Comparison of ENCODE assay signal across 8 mouse cellular contexts in genomic region chr7:125491760-125492159, GRCm38 (mm10). TPM values are rescaled to one million over a fixed set of nuclear protein-coding genes. Genes with fewer than 3 reads are reported as not detected.
DNase-seq lines count a peak whose midpoint lies in the region; ATAC-seq lines count a peak whose summit lies in the region.

No protein-coding gene starts in this region.

- peak overlapping the region; percentile 69 for H3K9ac ChIP-seq in kidney, embryonic 15.5 days
- H3K9ac ChIP-seq in hindbrain, embryonic 14.5 days, result peak overlapping the region; percentile 71
- peak overlapping the region; percentile 65 for H3K9ac ChIP-seq in midbrain, embryonic 14.5 days (replicated peaks; ENCODE audit: low read length)

- no peak; the same call in none of the 2 replicates for ATAC-seq in kidney, embryonic 15.5 days (replicated peaks; ENCODE audit: low FRiP score)
- 0 out of 2 replicates have a peak, but pooled peaks have one; percentile 1 for ATAC-seq in common myeloid progenitor, adult 5-6 weeks (replicated peaks; ENCODE audit: low read depth, poor library complexity, severe bottlenecking)
- ATAC-seq in hindbrain, embryonic 14.5 days (ENCODE audit: low FRiP score), result no peak
- no peak for ATAC-seq in midbrain, embryonic 14.5 days (ENCODE audit: low FRiP score, low TSS enrichment)
- no peak; the same call in none of the 2 replicates for ATAC-seq in megakaryocyte-erythroid progenitor cell, adult 5-6 weeks (replicated peaks; ENCODE audit: low FRiP score, low TSS enrichment, poor library complexity, severe bottlenecking)

- H3K4me3 ChIP-seq in kidney, embryonic 15.5 days (replicated peaks), result peak overlapping the region; percentile 70
- peak overlapping the region; percentile 51 for H3K4me3 ChIP-seq in hindbrain, embryonic 14.5 days (replicated peaks; ENCODE audit: low read length)
- peak overlapping the region; percentile 63 for H3K4me3 ChIP-seq in midbrain, embryonic 14.5 days (replicated peaks; ENCODE audit: low read depth, low read length)

- peaks cover 24% of the 10 kb centered on the region for H3K4me1 ChIP-seq in kidney, embryonic 15.5 days
- H3K4me1 ChIP-seq in hindbrain, embryonic 14.5 days (replicated peaks; ENCODE audit: control insufficient read depth, insufficient read depth, low read length), result peaks cover 20% of the 10 kb centered on the region
- H3K4me1 ChIP-seq in midbrain, embryonic 14.5 days (ENCODE audit: control insufficient read depth, insufficient read depth, low read length), result peaks cover 11% of the 10 kb centered on the region; the same call in 1 of the 2 replicates

- H3K36me3 ChIP-seq in kidney, embryonic 15.5 days, result no peaks in the 10 kb centered on the region
- H3K36me3 ChIP-seq in hindbrain, embryonic 14.5 days (replicated peaks; ENCODE audit: control insufficient read depth, insufficient read depth), result no peaks in the 10 kb centered on the region
- H3K36me3 ChIP-seq in midbrain, embryonic 14.5 days (ENCODE audit: control insufficient read depth, insufficient read depth, low read length), result no peaks in the 10 kb centered on the region

- peak overlapping the region; percentile 66 for H3K4me2 ChIP-seq in kidney, embryonic 15.5 days
- H3K4me2 ChIP-seq in hindbrain, embryonic 14.5 days (replicated peaks), result peak overlapping the region; percentile 74
- peak overlapping the region; percentile 79 for H3K4me2 ChIP-seq in midbrain, embryonic 14.5 days (ENCODE audit: low read length)

- no peak for DNase-seq in kidney, postnatal 4 days
- peak; percentile 38 for DNase-seq in hindbrain, embryonic 14.5 days (ENCODE audit: low spot score)
- no peak for DNase-seq in midbrain, embryonic 14.5 days
- DNase-seq in adrenal gland, postnatal 36 days, result no peak
- no peak for DNase-seq in cerebellum, postnatal 25 days

- H3K9me3 ChIP-seq in kidney, embryonic 15.5 days (replicated peaks), result no peaks in the 10 kb centered on the region
- no peaks in the 10 kb centered on the region for H3K9me3 ChIP-seq in hindbrain, embryonic 14.5 days (ENCODE audit: control insufficient read depth, low read length)
- H3K9me3 ChIP-seq in midbrain, embryonic 14.5 days (ENCODE audit: control insufficient read depth, low read length), result no peaks in the 10 kb centered on the region

- H3K27me3 ChIP-seq in kidney, embryonic 15.5 days, result no peaks in the 10 kb centered on the region
- H3K27me3 ChIP-seq in hindbrain, embryonic 14.5 days (ENCODE audit: control insufficient read depth, insufficient read depth, low read length), result no peaks in the 10 kb centered on the region
- H3K27me3 ChIP-seq in midbrain, embryonic 14.5 days (ENCODE audit: control insufficient read depth, insufficient read depth, low read length), result no peaks in the 10 kb centered on the region

- H3K27ac ChIP-seq in kidney, embryonic 15.5 days, result peak overlapping the region; percentile 86
- H3K27ac ChIP-seq in hindbrain, embryonic 14.5 days, result peak overlapping the region; percentile 91
- peak overlapping the region; percentile 89 for H3K27ac ChIP-seq in midbrain, embryonic 14.5 days (replicated peaks; ENCODE audit: low read depth, low read length)

- WGBS in kidney, embryonic 15.5 days, result 24% methylated on average over 12 of the region's 12 CpGs
- WGBS in hindbrain, embryonic 14.5 days, result 19% methylated on average over 12 of the region's 12 CpGs
- WGBS in midbrain, embryonic 14.5 days, result 22% methylated on average over 12 of the region's 12 CpGs

RNA-seq across cellular contexts. Expression of gene Nsmce1, which starts 0.4 kb away (rescaled TPM):
- polyA plus RNA-seq in kidney, embryonic 15.5 days (2015; fragmentation: Nextera tagmentation; extraction: Ambion mirVana), result 143 TPM in 2 replicates
- total RNA-seq in common myeloid progenitor, adult 5-6 weeks (2017), result 75.2 and 99.7 TPM in 2 replicates
- polyA plus RNA-seq in hindbrain, embryonic 14.5 days (2014; fragmentation: Nextera tagmentation; extraction: Ambion mirVana), result 86.0 and 94.8 TPM in 2 replicates
- 93.9 and 101 TPM in 2 replicates for polyA plus RNA-seq in midbrain, embryonic 14.5 days (2014; fragmentation: Nextera tagmentation; extraction: Ambion mirVana)
- 49.9 and 55.4 TPM in 2 replicates for total RNA-seq in megakaryocyte-erythroid progenitor cell, adult 5-6 weeks (2014; fragmentation: Nextera tagmentation)
- total RNA-seq in megakaryocyte-erythroid progenitor cell, adult 5-6 weeks (2017), result 58.3 and 68.4 TPM in 2 replicates
- 10 to 100 TPM; 35.6 to 59.0 TPM for total RNA-seq in adrenal gland, postnatal 36 days (2021)

RNA-seq across cellular contexts. Expression of gene Kdm8, which starts 47.3 kb away (rescaled TPM):
- 11.8 and 13.7 TPM in 2 replicates for polyA plus RNA-seq in kidney, embryonic 15.5 days (2015; fragmentation: Nextera tagmentation; extraction: Ambion mirVana)
- total RNA-seq in common myeloid progenitor, adult 5-6 weeks (2017), result 6.1 and 6.9 TPM in 2 replicates
- 4.1 and 5.2 TPM in 2 replicates for polyA plus RNA-seq in hindbrain, embryonic 14.5 days (2014; fragmentation: Nextera tagmentation; extraction: Ambion mirVana)
- 3.8 and 5.5 TPM in 2 replicates for polyA plus RNA-seq in midbrain, embryonic 14.5 days (2014; fragmentation: Nextera tagmentation; extraction: Ambion mirVana)
- total RNA-seq in megakaryocyte-erythroid progenitor cell, adult 5-6 weeks (2014; fragmentation: Nextera tagmentation), result 5.0 and 5.4 TPM in 2 replicates
- 5.3 and 6.3 TPM in 2 replicates for total RNA-seq in megakaryocyte-erythroid progenitor cell, adult 5-6 weeks (2017)
- 1 to 10 TPM; 3.1 to 6.1 TPM for total RNA-seq in adrenal gland, postnatal 36 days (2021)
